Mouse (Mus musculus) frontal cortex, adult 2 months (tissue): Measurements from ENCODE around the gene Rhno1. TPM values are rescaled to one million over a fixed set of nuclear protein-coding genes. Genes with fewer than 3 reads are reported as not detected.

Source experiments
- polyA plus RNA-seq: library from polyadenylated mRNA; depleted of rRNA; stranded (reverse); fragments of >200 nt; gene quantifications from 2 replicates; pipeline ENCODE4 v1.2.3, GENCODE M21; 2012; rRNA removed

Gene Rhno1
- polyA plus RNA-seq, 1 experiment = 13.9 TPM

Other genes starting within 250 kb of the Rhno1 start
- gene Tspan9, start 219.3 kb downstream of the Rhno1 start, polyA plus RNA-seq = 56.9 and 60.6 TPM in 2 replicates
- gene Tead4, start 62.1 kb downstream of the Rhno1 start, polyA plus RNA-seq = 0.34 and 0.40 TPM in 2 replicates
- 33.3 and 35.9 TPM in 2 replicates for gene Tulp3, start 7.1 kb downstream of the Rhno1 start, polyA plus RNA-seq
- gene Foxm1, start 56 bp upstream of the Rhno1 start, polyA plus RNA-seq = 2.2 TPM in 2 replicates
- 1.9 and 2.0 TPM in 2 replicates for gene Tex52, start 12.5 kb upstream of the Rhno1 start, polyA plus RNA-seq
- gene Gm44596, start 12.6 kb upstream of the Rhno1 start, polyA plus RNA-seq = not detected in 2 replicates
- 21.2 and 22.7 TPM in 2 replicates for gene Nrip2, start 36.4 kb upstream of the Rhno1 start, polyA plus RNA-seq
- 27.4 and 28.2 TPM in 2 replicates for gene Itfg2, start 62.0 kb upstream of the Rhno1 start, polyA plus RNA-seq
- gene Fkbp4, start 75.8 kb upstream of the Rhno1 start, polyA plus RNA-seq = 124 and 128 TPM in 2 replicates
- not detected in 2 replicates for gene Pzp, start 163.8 kb upstream of the Rhno1 start, polyA plus RNA-seq
- 16.5 and 18.7 TPM in 2 replicates for gene A2ml1, start 218.7 kb upstream of the Rhno1 start, polyA plus RNA-seq